Mouse (Mus musculus) myocyte (in vitro differentiated cells): ENCODE data around the gene Agap1. TPM values are rescaled to one million over a fixed set of nuclear protein-coding genes. Genes with fewer than 3 reads are reported as not detected.

Source experiments
- H3K27me3 ChIP-seq: one replicate; pipeline ENCODE4 v1.6.1; 2011; ENCODE audit not compliant: control insufficient read depth, insufficient read depth, insufficient read length
- H3K36me3 ChIP-seq: one replicate; pipeline ENCODE4 v1.6.1; 2011; ENCODE audit not compliant: control insufficient read depth, insufficient read depth
- H3K4me2 ChIP-seq: one replicate; pipeline ENCODE4 v1.6.1; 2011; ENCODE audit warnings: low read depth, control low read depth
- H3K4me3 ChIP-seq: one replicate; pipeline ENCODE4 v1.5.1; 2011; ENCODE audit warnings: mild to moderate bottlenecking, control low read depth, moderate library complexity
- H3K79me2 ChIP-seq: one replicate; pipeline ENCODE4 v1.6.1; 2011; ENCODE audit not compliant: control insufficient read depth, insufficient read depth
- H3ac ChIP-seq: one replicate; pipeline ENCODE4 v1.6.1; 2011; ENCODE audit not compliant: control insufficient read depth, insufficient read length
- CEBPB ChIP-seq: IDR thresholded peaks from 2 replicates; pipeline ENCODE4 v1.6.1; 2011; ENCODE audit warnings: mild to moderate bottlenecking, moderate library complexity; ENCODE audit not compliant: poor library complexity, insufficient read depth, severe bottlenecking
- E2F4 ChIP-seq: IDR thresholded peaks from one replicate; pipeline ENCODE4 v1.6.1; 2011; ENCODE audit warnings: mild to moderate bottlenecking, control low read depth, moderate library complexity; ENCODE audit not compliant: insufficient read depth
- MAX ChIP-seq: IDR thresholded peaks from one replicate; pipeline ENCODE4 v1.6.1; 2011; ENCODE audit warnings: low read depth, mild to moderate bottlenecking, control low read depth
- MYOD1 ChIP-seq, 3 experiments: IDR thresholded peaks; one replicate each; pipeline ENCODE4 v1.6.1; 2011; ENCODE audit warnings: control low read depth in 2 of 3, low read depth in 2 of 3, mild to moderate bottlenecking in 2 of 3, moderate library complexity in 1 of 3; ENCODE audit not compliant: insufficient read length in 2 of 3, control insufficient read depth in 1 of 3
- MYOG ChIP-seq, 3 experiments: IDR thresholded peaks; one replicate each; pipeline ENCODE4 v1.6.1; 2011; ENCODE audit warnings: control low read depth in 2 of 3, low read depth in 2 of 3, mild to moderate bottlenecking in 2 of 3; ENCODE audit not compliant: insufficient read length in 2 of 3, control insufficient read depth in 1 of 3, insufficient read depth in 1 of 3
- POLR2A ChIP-seq: IDR thresholded peaks from one replicate; pipeline ENCODE4 v1.6.1; 2011; ENCODE audit warnings: low read depth, mild to moderate bottlenecking, control low read depth, moderate library complexity; ENCODE audit not compliant: insufficient read length
- POLR2AphosphoS2 ChIP-seq: IDR thresholded peaks from one replicate; pipeline ENCODE4 v1.6.1; 2011; ENCODE audit warnings: low read depth, control low read depth; ENCODE audit not compliant: insufficient read length
- REST ChIP-seq: IDR thresholded peaks from one replicate; pipeline ENCODE4 v1.6.1; 2011; ENCODE audit warnings: mild to moderate bottlenecking, control low read depth, moderate library complexity; ENCODE audit not compliant: insufficient read depth, insufficient read length
- SRF ChIP-seq: IDR thresholded peaks from one replicate; pipeline ENCODE4 v1.6.1; 2011; ENCODE audit warnings: low read depth; ENCODE audit not compliant: control insufficient read depth, insufficient read length
- TCF12 ChIP-seq: IDR thresholded peaks from one replicate; pipeline ENCODE4 v1.6.1; 2011; ENCODE audit warnings: mild to moderate bottlenecking, control low read depth; ENCODE audit not compliant: poor library complexity, insufficient read depth, severe bottlenecking
- TCF3 ChIP-seq: IDR thresholded peaks from one replicate; pipeline ENCODE4 v1.6.1; 2011; ENCODE audit warnings: low read depth, control low read depth; ENCODE audit not compliant: insufficient read length
- USF1 ChIP-seq: IDR thresholded peaks from one replicate; pipeline ENCODE4 v1.6.1; 2011; ENCODE audit warnings: low read depth, mild to moderate bottlenecking, control low read depth, moderate library complexity
- polyA plus RNA-seq: library from polyadenylated mRNA; unstranded; fragments of >200 nt; fragmentation: generic; extraction: Trizol; gene quantifications from one replicate; pipeline ENCODE4 v1.2.1, GENCODE M21; 2012; ENCODE audit warnings: missing spikeins

Agap1 gene
- polyA plus RNA-seq, 1 experiment: 48.9 TPM

GRCm38 (mm10) chr1:89757545-89757944 lies 302.9 kb downstream of the Agap1 start:
- Histone ChIP-seq H3K4me3 (no peak overlapping the region), H3ac (no peak overlapping the region), H3K36me3 (no peaks in the 10 kb centered on the region), H3K27me3 (no peaks in the 10 kb centered on the region), H3K79me2 (no peaks in the 10 kb centered on the region), H3K4me2 (no peak overlapping the region)
- no peak for TF ChIP-seq MYOD1 (IDR thresholded peaks at IDR 0.05; ENCODE audit: control insufficient read depth in 1 of 3, insufficient read length in 2 of 3, low read depth in 2 of 3)
- TF ChIP-seq E2F4: no peak
- TF ChIP-seq CEBPB: no peak
- TF ChIP-seq REST: no peak
- no peak for TF ChIP-seq POLR2AphosphoS2
- TF ChIP-seq POLR2A: no peak
- TF ChIP-seq MAX: no peak
- no peak for TF ChIP-seq USF1
- TF ChIP-seq MYOG (IDR thresholded peaks at IDR 0.05; ENCODE audit: control insufficient read depth in 1 of 3, insufficient read depth in 1 of 3, insufficient read length in 2 of 3, low read depth in 2 of 3): no peak
- no peak for TF ChIP-seq SRF
- no peak for TF ChIP-seq TCF3
- TF ChIP-seq TCF12: no peak

GRCm38 (mm10) chr1:89763912-89764311 lies 309.3 kb downstream of the Agap1 start:
- no peak overlapping the region for H3K4me3 ChIP-seq
- H3K27me3 ChIP-seq: no peaks in the 10 kb centered on the region
- H3K36me3 ChIP-seq: no peaks in the 10 kb centered on the region
- no peak for TF ChIP-seq SRF
- TF ChIP-seq MYOG (IDR thresholded peaks at IDR 0.05; ENCODE audit: control insufficient read depth in 1 of 3, insufficient read depth in 1 of 3, insufficient read length in 2 of 3, low read depth in 2 of 3): peak in 1 of 3 experiments; percentile 44
- TF ChIP-seq POLR2AphosphoS2: no peak
- H3ac ChIP-seq: no peak overlapping the region
- no peak overlapping the region for H3K4me2 ChIP-seq
- H3K79me2 ChIP-seq: peaks cover 5% of the 10 kb centered on the region

GRCm38 (mm10) chr1:89766891-89767290 lies 312.3 kb downstream of the Agap1 start:
- Histone ChIP-seq H3K4me2 (no peak overlapping the region), H3K27me3 (no peaks in the 10 kb centered on the region), H3K79me2 (peaks cover 5% of the 10 kb centered on the region), H3ac (no peak overlapping the region), H3K4me3 (no peak overlapping the region), H3K36me3 (no peaks in the 10 kb centered on the region)
- TF ChIP-seq TCF12 (no peak), MYOD1 (IDR thresholded peaks at IDR 0.05; ENCODE audit: control insufficient read depth in 1 of 3, insufficient read length in 2 of 3, low read depth in 2 of 3) (no peak), MYOG (IDR thresholded peaks at IDR 0.05; ENCODE audit: control insufficient read depth in 1 of 3, insufficient read depth in 1 of 3, insufficient read length in 2 of 3, low read depth in 2 of 3) (no peak), TCF3 (no peak), POLR2AphosphoS2 (no peak), SRF (no peak), MAX (no peak), E2F4 (no peak), REST (no peak)

GRCm38 (mm10) chr1:89769641-89770040 lies 315.0 kb downstream of the Agap1 start:
- no peaks in the 10 kb centered on the region for H3K36me3 ChIP-seq
- H3K79me2 ChIP-seq: peaks cover 5% of the 10 kb centered on the region
- no peaks in the 10 kb centered on the region for H3K27me3 ChIP-seq
- no peak overlapping the region for H3ac ChIP-seq
- H3K4me2 ChIP-seq: no peak overlapping the region
- TF ChIP-seq POLR2AphosphoS2: no peak
- no peak for TF ChIP-seq MYOD1 (IDR thresholded peaks at IDR 0.05; ENCODE audit: control insufficient read depth in 1 of 3, insufficient read length in 2 of 3, low read depth in 2 of 3)
- TF ChIP-seq MYOG (IDR thresholded peaks at IDR 0.05; ENCODE audit: control insufficient read depth in 1 of 3, insufficient read depth in 1 of 3, insufficient read length in 2 of 3, low read depth in 2 of 3): no peak
- TF ChIP-seq MAX: no peak
- no peak for TF ChIP-seq USF1
- no peak for TF ChIP-seq SRF
- TF ChIP-seq CEBPB: no peak
- no peak for TF ChIP-seq POLR2A
- no peak for TF ChIP-seq TCF3
- no peak for TF ChIP-seq REST
- no peak for TF ChIP-seq E2F4
- TF ChIP-seq TCF12: no peak
- no peak overlapping the region for H3K4me3 ChIP-seq

GRCm38 (mm10) chr1:89770298-89770697 lies 315.7 kb downstream of the Agap1 start:
- TF ChIP-seq POLR2AphosphoS2 (no peak), TCF12 (no peak), USF1 (no peak), MAX (no peak), MYOG (IDR thresholded peaks at IDR 0.05; ENCODE audit: control insufficient read depth in 1 of 3, insufficient read depth in 1 of 3, insufficient read length in 2 of 3, low read depth in 2 of 3) (no peak), CEBPB (no peak), TCF3 (no peak), REST (no peak), SRF (no peak), MYOD1 (IDR thresholded peaks at IDR 0.05; ENCODE audit: control insufficient read depth in 1 of 3, insufficient read length in 2 of 3, low read depth in 2 of 3) (no peak), E2F4 (no peak), POLR2A (no peak)
- Histone ChIP-seq H3K4me2 (no peak overlapping the region), H3K79me2 (no peaks in the 10 kb centered on the region), H3K36me3 (no peaks in the 10 kb centered on the region), H3K4me3 (no peak overlapping the region), H3K27me3 (no peaks in the 10 kb centered on the region), H3ac (no peak overlapping the region)
